Mouse (Mus musculus) MEL (cell line): ENCODE results near the gene Gm20388.

Experiments
- BHLHE40 ChIP-seq: IDR thresholded peaks from 2 replicates; pipeline ENCODE4 v1.6.1; 2012; ENCODE audit warnings: low read depth, mild to moderate bottlenecking, inconsistent platforms, low read length, improper control_type of control experiment, borderline replicate concordance
- CTCF ChIP-seq, 3 experiments: IDR thresholded peaks in 2 of 3; conservative IDR thresholded peaks in 1 of 3; 2 replicates each; pipeline ENCODE4 v1.5.1; 2011 to 2012; ENCODE audit warnings: low read length in 3 of 3, low read depth in 2 of 3, mild to moderate bottlenecking in 2 of 3, improper control_type of control experiment in 1 of 3, inconsistent platforms in 1 of 3, mixed read lengths in 1 of 3, moderate library complexity in 1 of 3; ENCODE audit not compliant: control insufficient read depth in 1 of 3, insufficient read depth in 1 of 3, poor library complexity in 1 of 3, severe bottlenecking in 1 of 3
- HCFC1 ChIP-seq: IDR thresholded peaks from 2 replicates; pipeline ENCODE4 v1.6.1; 2012; ENCODE audit warnings: low read depth, mild to moderate bottlenecking, inconsistent platforms, low read length, improper control_type of control experiment, moderate library complexity
- MAFK ChIP-seq: IDR thresholded peaks from 2 replicates; pipeline ENCODE4 v1.6.1; 2011; ENCODE audit warnings: low read depth, mild to moderate bottlenecking, low read length, improper control_type of control experiment, borderline replicate concordance
- MEF2A ChIP-seq: IDR thresholded peaks from 2 replicates; pipeline ENCODE4 v1.6.1; 2014; ENCODE audit warnings: low read depth, mild to moderate bottlenecking, inconsistent platforms, low read length, improper control_type of control experiment; ENCODE audit not compliant: poor library complexity, insufficient replicate concordance, severe bottlenecking; ENCODE audit errors: extremely low read depth
- MYC ChIP-seq: IDR thresholded peaks from 2 replicates; pipeline ENCODE4 v1.6.1; 2011; ENCODE audit warnings: low read depth, mild to moderate bottlenecking, low read length, improper control_type of control experiment, moderate library complexity
- NELFE ChIP-seq: IDR thresholded peaks from 2 replicates; pipeline ENCODE4 v1.6.1; 2011; ENCODE audit warnings: low read depth, low read length, improper control_type of control experiment
- NRF1 ChIP-seq: IDR thresholded peaks from 2 replicates; pipeline ENCODE4 v1.6.1; 2014; ENCODE audit warnings: low read depth, mild to moderate bottlenecking, inconsistent platforms, low read length, improper control_type of control experiment, moderate library complexity; ENCODE audit not compliant: poor library complexity, insufficient read depth, severe bottlenecking
- POLR2A ChIP-seq, 2 experiments: IDR thresholded peaks; 2 replicates each; pipeline ENCODE4 v1.6.1; 2011 to 2012; ENCODE audit warnings: low read length in 2 of 2, mild to moderate bottlenecking in 2 of 2, control low read depth in 1 of 2, improper control_type of control experiment in 1 of 2, low read depth in 1 of 2, moderate library complexity in 1 of 2; ENCODE audit not compliant: control insufficient read depth in 1 of 2, insufficient read depth in 1 of 2, poor library complexity in 1 of 2
- POLR2AphosphoS5 ChIP-seq: IDR thresholded peaks from 2 replicates; pipeline ENCODE4 v1.6.1; 2012; ENCODE audit warnings: low read depth, borderline replicate concordance, mild to moderate bottlenecking, inconsistent platforms, low read length, moderate library complexity, mixed read lengths
- TBP ChIP-seq: IDR thresholded peaks from 2 replicates; pipeline ENCODE4 v1.8.0; 2011; ENCODE audit warnings: low read depth, low read length, improper control_type of control experiment
- USF1 ChIP-seq: IDR thresholded peaks from 2 replicates; pipeline ENCODE4 v1.6.1; 2014; ENCODE audit warnings: low read depth, mild to moderate bottlenecking, inconsistent platforms, low read length, improper control_type of control experiment, moderate library complexity
- ZC3H11A ChIP-seq: IDR thresholded peaks from 2 replicates; pipeline ENCODE4 v1.6.1; 2012; ENCODE audit warnings: low read depth, mild to moderate bottlenecking, inconsistent platforms, low read length, improper control_type of control experiment
- ZNF384 ChIP-seq: IDR thresholded peaks from 2 replicates; pipeline ENCODE4 v1.6.1; 2012; ENCODE audit warnings: low read depth, mild to moderate bottlenecking, inconsistent platforms, low read length, improper control_type of control experiment

DNA sequence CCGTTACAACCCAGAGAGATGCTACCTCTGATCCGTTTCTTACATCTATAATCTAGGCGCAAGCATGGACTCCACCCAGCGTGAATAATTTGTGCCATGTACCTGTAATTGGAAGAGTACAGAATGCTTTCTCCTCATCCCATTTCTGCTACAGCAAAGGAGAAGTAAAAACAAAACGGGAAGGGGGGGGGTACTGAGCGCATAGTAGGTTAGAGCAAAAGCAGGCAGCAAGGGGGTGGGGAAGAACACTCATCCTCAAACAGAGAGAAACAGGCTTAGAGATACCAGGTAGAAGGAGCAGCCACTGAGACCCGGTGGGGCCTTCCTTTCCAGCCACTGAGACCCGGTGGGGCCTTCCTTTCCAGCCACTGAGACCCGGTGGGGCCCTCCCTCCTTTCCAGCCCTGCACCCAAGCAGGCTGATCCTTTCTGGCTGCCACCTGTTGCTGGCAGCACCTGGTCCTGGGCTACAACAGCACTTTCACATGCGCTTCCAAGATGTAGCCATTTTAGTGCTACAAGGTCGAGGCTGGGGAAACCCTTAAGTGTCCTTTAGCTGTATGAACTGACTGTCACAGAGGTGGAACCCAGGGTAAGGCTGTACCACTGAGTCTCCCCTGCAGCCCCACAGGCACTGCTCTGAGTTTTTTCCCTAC is 4451.3 kb downstream of the Gm20388 start:
- TF ChIP-seq MYC (no peak), MEF2A (no peak), ZNF384 (no peak), HCFC1 (no peak), CTCF (IDR thresholded peaks at IDR 0.05 in 2 of 3, conservative IDR thresholded peaks at IDR 0.05 in 1 of 3; ENCODE audit: control insufficient read depth in 1 of 3, insufficient read depth in 1 of 3, low read depth in 2 of 3, low read length in 3 of 3, poor library complexity in 1 of 3, severe bottlenecking in 1 of 3) (no peak), NELFE (no peak), TBP (no peak), USF1 (no peak), POLR2A (IDR thresholded peaks at IDR 0.05; ENCODE audit: control insufficient read depth in 1 of 2, insufficient read depth in 1 of 2, low read depth in 1 of 2, low read length in 2 of 2, poor library complexity in 1 of 2) (no peak), BHLHE40 (no peak), POLR2AphosphoS5 (no peak), ZC3H11A (no peak), MAFK (no peak), NRF1 (no peak)
